Mouse (Mus musculus): ENCODE data around the gene Nmb. TPM values are rescaled to one million over a fixed set of nuclear protein-coding genes. Genes with fewer than 3 reads are reported as not detected.

Gene Nmb
- polyA plus RNA-seq, 1 experiment from 2014 or later, result 5.1 TPM

GRCm38 (mm10) chr7:80923165-80923564, 18.3 kb upstream of the Nmb start:
- Histone ChIP-seq H3K27ac (no peak overlapping the region), H3K4me1 (no peaks in the 10 kb centered on the region), H3K27me3 (replicated peaks) (no peaks in the 10 kb centered on the region), H3K4me2 (no peak overlapping the region), H3K4me3 (replicated peaks) (no peak overlapping the region), H3K9me3 (no peaks in the 10 kb centered on the region), H3K9ac (no peak overlapping the region), H3K36me3 (peaks cover 34% of the 10 kb centered on the region)
- no peak for ATAC-seq (ENCODE audit: insufficient read depth, low FRiP score, low read depth)
- 79% methylated on average over 2 of the region's 2 CpGs for WGBS

- H3K36me3 ChIP-seq, result peaks cover 38% of the 10 kb centered on the region
- H3K9ac ChIP-seq, result no peak overlapping the region
- H3K27me3 ChIP-seq (replicated peaks), result no peaks in the 10 kb centered on the region
- no peaks in the 10 kb centered on the region for H3K4me1 ChIP-seq
- H3K4me3 ChIP-seq (replicated peaks), result no peak overlapping the region
- no peak overlapping the region for H3K27ac ChIP-seq
- no peaks in the 10 kb centered on the region for H3K9me3 ChIP-seq
- no peak overlapping the region for H3K4me2 ChIP-seq
- peak; percentile 39; the same call in 1 of the 2 replicates for ATAC-seq (ENCODE audit: insufficient read depth, low FRiP score, low read depth)
- 68% methylated on average over 5 of the region's 5 CpGs for WGBS
Measured at GRCm38 (mm10) chr7:80919647-80920008, 14.8 kb upstream of the Nmb start.

DNA sequence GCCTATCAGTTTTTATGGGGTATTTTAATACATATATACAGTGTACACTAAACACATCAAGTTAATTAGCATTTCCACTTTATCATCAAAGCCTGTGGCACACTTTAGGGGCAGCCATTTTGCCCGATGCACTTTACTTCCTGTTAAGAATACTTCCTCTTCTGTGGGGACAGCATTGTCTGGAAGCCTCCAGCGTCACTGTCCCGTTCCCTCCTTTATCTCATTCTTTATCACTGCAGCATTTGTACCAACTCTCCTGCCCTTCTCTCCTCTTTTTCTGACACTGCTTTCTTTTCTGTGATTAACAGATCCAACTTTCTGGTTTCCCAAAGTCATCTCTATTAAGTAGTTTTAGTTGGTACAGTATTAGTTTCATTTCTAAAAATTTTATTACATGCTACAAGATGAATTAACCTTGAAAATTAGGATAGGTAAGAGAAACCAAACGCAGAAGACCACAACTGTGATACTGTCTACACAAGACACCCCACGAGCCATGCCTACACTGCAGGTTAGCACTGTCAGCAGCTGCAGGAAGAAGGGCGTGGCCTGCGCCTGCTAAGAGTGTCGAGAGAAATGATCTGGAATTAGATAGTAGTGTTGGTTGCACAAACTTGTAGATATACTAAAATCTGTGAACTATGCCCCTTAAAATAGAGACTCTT, 14.2 kb upstream of the Nmb start:
- no peaks in the 10 kb centered on the region for H3K4me1 ChIP-seq
- H3K9me3 ChIP-seq, result no peaks in the 10 kb centered on the region
- H3K36me3 ChIP-seq, result peaks cover 40% of the 10 kb centered on the region
- no peaks in the 10 kb centered on the region for H3K27me3 ChIP-seq (replicated peaks)
- WGBS, result 67% methylated on average over 8 of the region's 8 CpGs
- H3K27ac ChIP-seq, result no peak overlapping the region
- no peak overlapping the region for H3K4me3 ChIP-seq (replicated peaks)
- no peak overlapping the region for H3K4me2 ChIP-seq
- no peak overlapping the region for H3K9ac ChIP-seq
- no peak for ATAC-seq (ENCODE audit: insufficient read depth, low FRiP score, low read depth)

DNA sequence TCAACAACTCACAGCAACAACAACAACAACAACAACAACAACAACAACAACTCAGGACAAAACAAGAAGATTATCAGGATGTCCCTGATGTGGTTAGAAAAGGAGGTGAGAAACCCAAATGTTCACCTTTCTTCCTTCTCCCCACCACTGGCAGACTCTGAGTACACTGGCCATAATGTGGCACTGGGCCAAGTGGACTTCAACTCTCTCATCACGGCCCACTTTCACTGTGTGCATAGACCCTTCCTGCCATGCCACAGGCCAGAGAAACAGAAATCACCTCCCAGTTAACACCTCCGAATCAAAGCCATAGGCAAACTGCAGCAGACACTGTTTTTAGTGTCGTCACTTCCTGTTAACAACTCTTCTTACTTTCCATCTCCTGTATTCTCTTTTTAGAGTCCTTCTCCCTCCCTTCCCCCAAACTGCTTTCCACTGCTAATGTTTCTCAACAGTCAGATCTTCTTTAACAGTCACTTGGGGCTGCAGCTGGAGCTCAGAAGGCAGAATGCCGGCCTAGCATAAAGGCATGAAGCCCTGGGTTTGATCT, 13.1 kb upstream of the Nmb start:
- Histone ChIP-seq H3K36me3 (peaks cover 38% of the 10 kb centered on the region), H3K27ac (no peak overlapping the region), H3K27me3 (replicated peaks) (no peaks in the 10 kb centered on the region), H3K4me2 (no peak overlapping the region), H3K4me3 (replicated peaks) (no peak overlapping the region), H3K9ac (no peak overlapping the region), H3K9me3 (no peaks in the 10 kb centered on the region), H3K4me1 (no peaks in the 10 kb centered on the region)
- 77% methylated on average over 4 of the region's 4 CpGs for WGBS
- no peak for ATAC-seq (ENCODE audit: insufficient read depth, low FRiP score, low read depth)

GRCm38 (mm10) chr7:80912496-80912895, 7.6 kb upstream of the Nmb start:
- H3K4me1 ChIP-seq, result no peaks in the 10 kb centered on the region
- WGBS, result 79% methylated on average over 8 of the region's 8 CpGs
- no peak overlapping the region for H3K27ac ChIP-seq
- H3K9ac ChIP-seq, result no peak overlapping the region
- H3K9me3 ChIP-seq, result no peaks in the 10 kb centered on the region
- no peak overlapping the region for H3K4me2 ChIP-seq
- no peaks in the 10 kb centered on the region for H3K27me3 ChIP-seq (replicated peaks)
- no peak overlapping the region for H3K4me3 ChIP-seq (replicated peaks)
- no peak for ATAC-seq (ENCODE audit: insufficient read depth, low FRiP score, low read depth)
- peaks cover 27% of the 10 kb centered on the region for H3K36me3 ChIP-seq

GRCm38 (mm10) chr7:80911053-80911452, 6.2 kb upstream of the Nmb start:
- 76% methylated on average over 7 of the region's 7 CpGs for WGBS
- no peak overlapping the region for H3K9ac ChIP-seq
- H3K4me1 ChIP-seq, result no peaks in the 10 kb centered on the region
- H3K4me2 ChIP-seq, result no peak overlapping the region
- peaks cover 25% of the 10 kb centered on the region for H3K36me3 ChIP-seq
- H3K27me3 ChIP-seq (replicated peaks), result no peaks in the 10 kb centered on the region
- H3K4me3 ChIP-seq (replicated peaks), result no peak overlapping the region
- ATAC-seq (ENCODE audit: insufficient read depth, low FRiP score, low read depth), result no peak
- no peak overlapping the region for H3K27ac ChIP-seq
- no peaks in the 10 kb centered on the region for H3K9me3 ChIP-seq

DNA sequence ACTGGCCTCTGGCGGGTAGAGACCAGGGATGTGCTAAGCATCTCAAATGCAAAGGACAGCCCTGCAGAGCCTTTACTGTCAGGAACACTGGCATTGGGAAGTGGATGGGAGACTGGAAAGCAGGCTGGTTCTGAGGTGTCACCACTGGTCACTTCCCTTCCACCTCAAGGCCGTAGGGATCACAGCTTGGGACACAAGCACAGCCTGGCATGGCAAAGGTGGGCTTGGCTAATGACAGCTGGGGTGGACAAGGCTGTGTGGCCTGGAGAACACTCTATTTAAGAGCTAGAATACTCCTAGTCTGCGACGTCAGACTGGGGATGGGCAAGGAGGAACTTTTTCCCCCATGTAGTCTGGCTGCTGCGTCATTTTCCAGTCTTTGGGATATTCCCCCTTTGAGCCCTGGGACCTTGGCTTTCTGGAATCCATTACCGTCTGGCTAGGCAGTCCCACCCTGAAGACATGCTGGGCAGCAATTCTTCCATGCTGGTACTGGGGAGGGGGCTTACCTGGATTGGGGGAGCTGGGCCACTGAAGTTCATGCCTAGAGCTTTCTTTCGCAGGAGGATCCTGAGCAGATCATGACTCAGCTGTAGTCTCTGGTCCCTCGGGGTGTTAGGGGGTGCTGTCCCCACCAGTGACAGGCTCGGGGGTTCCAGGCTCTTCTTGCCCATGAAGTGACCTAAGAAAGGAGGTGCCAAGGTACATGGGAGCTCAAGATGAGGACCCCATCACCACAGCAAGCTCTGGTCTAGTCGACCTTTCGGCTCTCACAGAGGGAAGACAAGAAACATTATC, 1.1 kb downstream of the Nmb start:
- no peak overlapping the region for H3K4me2 ChIP-seq
- no peak overlapping the region for H3K9ac ChIP-seq

DNA sequence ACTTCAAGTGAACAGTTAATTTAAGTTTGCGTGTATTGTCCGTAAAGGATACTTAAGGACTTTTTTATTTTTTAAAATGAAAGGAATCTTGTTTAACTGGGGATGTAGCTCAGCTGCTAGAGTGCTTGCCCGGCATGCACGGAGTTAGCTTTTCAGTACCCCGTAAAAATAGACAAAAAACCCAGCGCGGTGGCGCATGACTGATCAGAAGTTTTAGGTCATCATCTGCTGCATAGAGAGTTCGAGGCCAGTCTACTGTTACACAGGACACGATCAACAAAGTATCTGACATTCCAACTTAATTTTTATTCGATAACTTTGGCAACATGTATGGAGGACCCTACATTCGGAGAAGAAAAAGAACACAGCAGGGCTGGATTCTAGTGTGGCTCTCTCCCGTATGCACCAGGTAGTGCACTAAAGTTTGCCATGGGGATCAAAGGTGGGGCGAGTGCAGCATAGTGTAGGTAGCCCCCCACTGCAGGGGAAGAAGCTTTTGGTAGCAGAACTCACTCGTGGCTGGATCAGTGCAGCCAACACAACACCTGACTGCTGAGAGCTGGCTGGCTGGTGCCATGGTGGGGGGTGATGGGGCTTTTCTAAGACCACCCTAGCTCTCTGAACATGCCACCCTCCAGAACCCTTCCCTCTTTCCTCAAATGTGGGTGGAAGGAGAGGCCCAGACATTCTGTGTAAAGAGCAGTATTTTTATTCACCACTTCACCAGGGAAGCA, 3.2 kb downstream of the Nmb start:
- peaks cover 11% of the 10 kb centered on the region for H3K36me3 ChIP-seq
- WGBS, result 28% methylated on average over 15 of the region's 15 CpGs
- H3K4me2 ChIP-seq, result peak overlapping the region; percentile 82
- no peak for ATAC-seq (ENCODE audit: insufficient read depth, low FRiP score, low read depth)
- peaks cover 18% of the 10 kb centered on the region for H3K4me1 ChIP-seq
- peak overlapping the region; percentile 78 for H3K4me3 ChIP-seq (replicated peaks)
- H3K27me3 ChIP-seq (replicated peaks), result no peaks in the 10 kb centered on the region
- peak overlapping the region; percentile 45; the same call in 1 of the 2 replicates for H3K9ac ChIP-seq
- H3K9me3 ChIP-seq, result no peaks in the 10 kb centered on the region
- H3K27ac ChIP-seq, result peak overlapping the region; percentile 87

More for the DNA sequence above, 1.1 kb downstream of the Nmb start:
- H3K27ac ChIP-seq, result no peak overlapping the region
- no peaks in the 10 kb centered on the region for H3K9me3 ChIP-seq
- H3K4me1 ChIP-seq, result peaks cover 18% of the 10 kb centered on the region
- H3K4me3 ChIP-seq (replicated peaks), result no peak overlapping the region
- peaks cover 6% of the 10 kb centered on the region; the same call in 1 of the 2 replicates for H3K36me3 ChIP-seq
- ATAC-seq (ENCODE audit: insufficient read depth, low FRiP score, low read depth), result no peak
- WGBS, result 88% methylated on average over 11 of the region's 11 CpGs
- H3K27me3 ChIP-seq (replicated peaks), result no peaks in the 10 kb centered on the region

- Histone ChIP-seq H3K27me3 (replicated peaks) (no peaks in the 10 kb centered on the region), H3K4me2 (peak within 1 kb of the TSS; percentile 82), H3K9ac (peak within 1 kb of the TSS; percentile 45; the same call in 1 of the 2 replicates), H3K4me1 (peaks cover 18% of the 10 kb centered on the region), H3K9me3 (no peaks in the 10 kb centered on the region), H3K36me3 (peaks cover 17% of the 10 kb centered on the region), H3K27ac (peak within 1 kb of the TSS; percentile 87), H3K4me3 (replicated peaks) (peak within 1 kb of the TSS; percentile 78)
- under 1% methylated on average over 36 of the region's 36 CpGs for WGBS
- peak; percentile 93 for ATAC-seq (ENCODE audit: insufficient read depth, low FRiP score, low read depth)
Measured at GRCm38 (mm10) chr7:80900944-80901501, 3.9 kb downstream of the Nmb start, which contains the start of gene Wdr73. Wdr73 (minus strand) TSS chr7:80901269.

DNA sequence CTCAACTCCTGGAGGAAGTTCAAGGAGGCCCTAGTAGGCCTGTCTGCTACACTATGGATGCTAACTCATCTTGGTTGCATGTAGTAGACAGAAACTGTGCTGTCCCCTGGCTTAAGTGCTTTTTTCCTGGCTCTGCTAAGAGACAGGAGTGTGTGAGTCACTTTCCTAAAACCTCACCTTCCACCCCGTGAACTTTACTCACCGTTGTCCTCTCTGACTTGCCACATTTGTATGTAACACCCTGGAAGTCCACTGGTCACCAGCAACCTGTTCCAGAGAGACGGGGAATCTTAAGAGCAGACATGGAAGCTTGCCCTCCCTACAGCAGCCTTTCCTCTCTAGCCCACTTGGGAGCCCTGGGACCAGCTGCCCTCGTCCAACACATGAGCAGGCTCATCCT, 7.2 kb downstream of the Nmb start:
- no peak for ATAC-seq (ENCODE audit: insufficient read depth, low FRiP score, low read depth)

GRCm38 (mm10) chr7:80897134-80897533, 7.7 kb downstream of the Nmb start:
- Histone ChIP-seq H3K27me3 (replicated peaks) (no peaks in the 10 kb centered on the region), H3K27ac (no peak overlapping the region), H3K9ac (no peak overlapping the region), H3K9me3 (no peaks in the 10 kb centered on the region), H3K4me1 (peaks cover 8% of the 10 kb centered on the region), H3K4me2 (no peak overlapping the region), H3K36me3 (peaks cover 38% of the 10 kb centered on the region), H3K4me3 (replicated peaks) (no peak overlapping the region)
- WGBS, result 88% methylated on average over 7 of the region's 7 CpGs
- ATAC-seq (ENCODE audit: insufficient read depth, low FRiP score, low read depth), result no peak

More for the DNA sequence above, 7.2 kb downstream of the Nmb start:
- 88% methylated on average over 4 of the region's 4 CpGs for WGBS
- H3K9me3 ChIP-seq, result no peaks in the 10 kb centered on the region
- no peak overlapping the region for H3K27ac ChIP-seq
- no peaks in the 10 kb centered on the region for H3K27me3 ChIP-seq (replicated peaks)
- H3K36me3 ChIP-seq, result peaks cover 32% of the 10 kb centered on the region
- H3K9ac ChIP-seq, result no peak overlapping the region
- no peak overlapping the region for H3K4me3 ChIP-seq (replicated peaks)
- no peak overlapping the region for H3K4me2 ChIP-seq
- peaks cover 8% of the 10 kb centered on the region for H3K4me1 ChIP-seq

All from stomach, embryonic 15.5 days (tissue).